Mouse (Mus musculus): ENCODE measurements around the gene Ntsr1.

DNA sequence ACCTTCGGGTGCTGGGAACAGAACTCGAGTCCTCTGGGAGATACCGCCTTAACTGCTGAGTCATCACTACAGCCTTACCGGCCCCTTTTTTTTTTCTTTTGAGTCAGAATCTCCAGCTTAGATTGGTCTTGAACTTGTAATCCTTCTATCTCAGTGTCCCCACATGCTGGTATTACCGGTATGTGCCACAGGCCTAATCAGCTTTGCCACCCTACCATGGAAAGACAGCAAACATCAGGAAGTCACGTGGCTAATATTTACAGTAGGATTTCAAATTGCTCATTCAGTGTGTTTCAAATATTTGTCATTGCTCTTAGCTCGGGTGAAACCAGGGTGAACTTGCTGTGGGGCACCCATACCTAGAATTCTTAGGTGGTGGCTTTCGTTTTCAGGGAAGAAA lies 37.2 kb upstream of the Ntsr1 start:
- TF ChIP-seq MAX (IDR thresholded peaks at IDR 0.05; ENCODE audit: low read length) (no peak), SIN3A (IDR thresholded peaks at IDR 0.05; ENCODE audit: low read length) (no peak), POLR2A (IDR thresholded peaks at IDR 0.05; ENCODE audit: control insufficient read depth in 1 of 2, insufficient read depth in 1 of 2, low read depth in 1 of 2, low read length in 2 of 2, poor library complexity in 1 of 2) (no peak), ZC3H11A (IDR thresholded peaks at IDR 0.05; ENCODE audit: low read depth, low read length) (no peak), CTCF (IDR thresholded peaks at IDR 0.05 in 2 of 3, conservative IDR thresholded peaks at IDR 0.05 in 1 of 3; ENCODE audit: control insufficient read depth in 1 of 3, insufficient read depth in 1 of 3, low read depth in 2 of 3, low read length in 3 of 3, poor library complexity in 1 of 3, severe bottlenecking in 1 of 3) (no peak), ZMIZ1 (IDR thresholded peaks at IDR 0.05; ENCODE audit: low read depth, low read length) (no peak), MYC (IDR thresholded peaks at IDR 0.05; ENCODE audit: low read depth, low read length) (no peak), GATA1 (IDR thresholded peaks at IDR 0.05; ENCODE audit: low read depth, low read length) (no peak), EP300 (IDR thresholded peaks at IDR 0.05; ENCODE audit: low read depth in 1 of 2, low read length in 2 of 2) (no peak), E2F4 (IDR thresholded peaks at IDR 0.05; ENCODE audit: borderline replicate concordance, low read depth, low read length) (no peak), NELFE (IDR thresholded peaks at IDR 0.05; ENCODE audit: low read depth, low read length) (no peak), ZKSCAN1 (IDR thresholded peaks at IDR 0.05; ENCODE audit: low read depth, low read length) (no peak), MEF2A (IDR thresholded peaks at IDR 0.05; ENCODE audit: extremely low read depth, insufficient replicate concordance, low read depth, low read length, poor library complexity, severe bottlenecking) (no peak)
